Mouse (Mus musculus) liver, embryonic 14.5 days (tissue): ENCODE data around the gene Rab3gap2.

Experiments used
- CTCF ChIP-seq: IDR thresholded peaks from 2 replicates; pipeline ENCODE4 v1.5.1; 2016; ENCODE audit warnings: antibody characterized with exemption, low read depth, control low read depth
- EP300 ChIP-seq: IDR thresholded peaks from 2 replicates; pipeline ENCODE4 v1.6.1; 2016; ENCODE audit warnings: antibody characterized with exemption, low read depth

DNA sequence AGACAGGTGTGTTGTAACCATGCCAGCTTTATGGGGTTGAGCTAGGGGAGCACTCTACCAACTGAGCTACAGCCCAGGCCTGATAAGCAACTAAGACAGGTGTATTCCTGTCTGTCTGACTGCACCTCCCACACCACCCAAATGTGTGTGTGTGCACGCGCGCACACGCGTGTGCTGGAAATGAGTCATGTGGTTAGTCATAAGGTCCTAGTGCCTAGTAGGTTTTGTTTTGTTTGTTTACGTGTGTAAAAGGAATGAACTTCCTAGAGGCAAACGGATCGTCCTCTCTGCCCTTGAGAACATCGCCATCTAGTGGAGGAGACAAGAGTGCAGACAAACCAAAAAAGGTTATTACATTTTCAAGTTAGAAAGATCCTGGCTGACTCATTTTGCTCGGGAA is 10.4 kb upstream of the Rab3gap2 start:
- TF ChIP-seq EP300 = no peak
- TF ChIP-seq CTCF = peak; percentile 82
